Mouse (Mus musculus): ENCODE results near the gene Cd5l.

The Cd5l gene

DNA sequence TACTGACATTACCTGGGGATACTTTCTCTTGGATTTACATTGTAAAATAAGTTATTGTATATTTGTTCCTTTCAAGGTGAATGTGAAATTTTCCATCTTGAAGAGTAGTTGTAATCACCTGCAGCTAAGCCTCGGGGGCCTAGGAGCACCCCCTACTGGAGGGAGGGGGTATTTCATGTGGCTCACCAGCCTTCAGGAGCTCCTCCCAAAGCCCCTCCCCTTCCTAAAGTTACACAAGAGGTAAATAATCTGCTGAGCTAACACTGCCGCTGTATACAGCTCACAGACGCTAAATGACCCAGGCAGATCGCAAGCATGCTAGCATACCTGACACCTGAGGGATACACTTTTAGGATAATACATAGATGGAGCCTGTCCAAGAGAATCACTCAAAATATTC is 50.5 kb downstream of the Cd5l start:
- no peak for DNase-seq (ENCODE audit: low read depth, low spot score)

DNA sequence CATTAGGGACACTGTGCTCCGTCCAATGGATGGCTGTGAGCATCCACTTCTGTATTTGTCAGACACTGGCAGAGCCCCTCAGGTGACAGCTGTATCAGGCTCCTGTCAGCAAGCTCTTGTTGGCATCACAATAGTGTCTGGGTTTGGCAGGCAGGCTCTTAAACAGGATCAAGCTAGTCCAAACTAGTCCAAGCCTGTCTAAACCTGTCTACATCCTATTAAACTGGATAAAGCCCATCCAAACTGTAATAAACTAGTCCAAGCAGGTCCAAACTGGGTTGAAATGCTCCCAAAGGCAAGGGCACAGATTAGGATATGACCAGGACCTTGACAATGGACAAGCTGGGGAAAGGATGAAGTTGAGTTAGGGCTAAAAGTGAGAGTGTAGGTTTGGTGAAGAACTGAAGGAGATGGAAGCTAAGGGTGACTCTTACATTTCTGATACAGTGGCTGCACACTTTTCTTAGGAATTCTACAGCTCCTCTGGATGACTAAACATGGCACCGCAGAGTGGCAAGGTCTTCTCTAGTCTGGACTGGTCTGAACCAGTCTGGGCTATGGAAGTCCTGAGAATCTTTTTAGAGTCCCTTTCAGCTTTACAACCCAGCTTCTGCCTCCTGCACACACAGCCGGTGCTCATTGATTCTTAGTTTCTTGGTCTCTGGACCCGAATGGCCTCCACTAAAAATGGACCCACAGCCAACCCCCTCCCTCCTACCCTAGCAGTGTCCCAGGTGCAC is 51.7 kb downstream of the Cd5l start:
- DNase-seq (ENCODE audit: low read depth, low spot score), result no peak

DNA sequence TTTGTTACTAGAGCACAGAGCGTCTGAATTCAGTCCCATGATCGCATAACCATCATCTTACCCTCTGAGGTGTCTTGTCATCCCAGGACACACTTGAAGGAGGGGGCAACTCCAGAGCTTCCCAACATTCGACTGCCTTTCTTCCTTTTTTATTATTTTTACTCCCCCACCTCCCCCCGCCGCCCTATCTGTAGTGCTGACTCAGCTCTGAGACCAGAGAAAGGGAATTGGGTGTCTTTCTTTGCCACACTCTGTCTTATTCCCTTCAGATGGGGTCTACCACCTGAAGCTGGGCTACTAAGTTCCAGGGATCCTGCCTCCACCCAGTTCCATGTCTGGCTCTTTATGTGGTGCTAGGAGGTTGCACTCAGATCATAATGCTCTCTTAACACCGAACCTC is 52.9 kb downstream of the Cd5l start:
- DNase-seq (ENCODE audit: low read depth, low spot score), result no peak

DNA sequence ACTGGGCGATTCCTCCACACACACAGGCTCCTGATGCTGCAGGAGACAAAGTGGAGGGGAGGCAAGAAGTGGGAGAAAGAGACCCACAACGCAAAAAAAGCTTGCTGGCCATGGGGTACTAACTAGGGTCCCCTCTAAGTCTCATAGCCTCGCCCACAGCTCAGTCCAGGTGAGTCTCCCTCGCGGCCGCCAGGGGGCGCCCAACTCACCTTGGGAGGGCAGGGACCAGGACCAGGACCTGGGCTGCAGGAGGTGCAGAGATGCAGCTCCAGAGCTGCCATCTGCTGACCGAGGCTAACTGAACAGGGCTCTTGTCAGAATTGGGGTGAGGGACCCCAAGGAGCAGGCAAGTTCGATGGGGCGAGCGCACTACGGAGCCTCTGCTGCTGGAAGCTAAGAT is 53.5 kb downstream of the Cd5l start:
- DNase-seq (ENCODE audit: low read depth, low spot score), result peak; percentile 51

DNA sequence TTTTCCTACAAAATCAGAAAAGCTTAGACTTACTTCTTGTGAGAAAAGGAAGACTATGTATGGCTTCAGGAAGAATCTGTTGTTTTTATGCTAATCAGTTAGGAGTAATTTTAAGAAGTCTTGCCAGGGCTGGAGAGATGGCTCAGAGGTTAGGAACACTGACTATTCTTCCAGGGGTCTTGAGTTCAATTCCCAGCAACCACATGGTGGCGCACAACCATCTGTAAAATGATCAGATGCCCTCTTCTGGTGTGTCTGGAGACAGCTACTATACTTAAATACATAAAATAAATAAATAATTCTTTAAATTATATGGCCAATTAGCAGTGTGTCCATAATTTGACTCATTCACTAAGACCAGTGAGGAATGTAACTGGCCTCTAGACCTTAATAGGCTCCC is 63.0 kb downstream of the Cd5l start:
- no peak for DNase-seq (ENCODE audit: low read depth, low spot score)

Measured in brain, adult 2 months (tissue).